Mouse (Mus musculus): ENCODE measurements around the gene Pecam1. TPM values are rescaled to one million over a fixed set of nuclear protein-coding genes. Genes with fewer than 3 reads are reported as not detected.
"Not testable (repeated sequence)": the region's sequence is repeated elsewhere in the genome, so short reads cannot be mapped to it uniquely, and the experiment has no call there.

The Pecam1 gene
- polyA plus RNA-seq (2012; rRNA removed): 62.5 and 77.5 TPM in 2 replicates

GRCm38 (mm10) chr11:106750121-106750751 is at the start of gene Pecam1:
Pecam1 (minus strand) TSS chr11:106750628.
- DNase-seq (ENCODE audit: low read depth): no peak

- no peak for DNase-seq (ENCODE audit: low read depth)
Measured at GRCm38 (mm10) chr11:106795679-106796078, 45.3 kb upstream of the Pecam1 start.

GRCm38 (mm10) chr11:106793846-106794245 is 43.4 kb upstream of the Pecam1 start:
- DNase-seq (ENCODE audit: low read depth): no peak

GRCm38 (mm10) chr11:106789649-106790048 is 39.2 kb upstream of the Pecam1 start:
- no peak for DNase-seq (ENCODE audit: low read depth)

- DNase-seq (ENCODE audit: low read depth): peak; percentile 89
Measured at GRCm38 (mm10) chr11:106788775-106789459, 38.5 kb upstream of the Pecam1 start, which contains the start of the genes Ddx5 and Cep95. Ddx5 (minus strand) TSS chr11:106789185. Cep95 (plus strand) TSS chr11:106789252.

GRCm38 (mm10) chr11:106788026-106788774 is 37.8 kb upstream of the Pecam1 start:
- DNase-seq (ENCODE audit: low read depth): no peak

GRCm38 (mm10) chr11:106787131-106788025 is 37.0 kb upstream of the Pecam1 start:
- DNase-seq (ENCODE audit: low read depth): no peak

GRCm38 (mm10) chr11:106785043-106785442 is 34.6 kb upstream of the Pecam1 start:
- no peak for DNase-seq (ENCODE audit: low read depth)

GRCm38 (mm10) chr11:106784476-106784875 is 34.0 kb upstream of the Pecam1 start:
- DNase-seq (ENCODE audit: low read depth): no peak

GRCm38 (mm10) chr11:106782841-106783764 is 32.7 kb upstream of the Pecam1 start:
- DNase-seq (ENCODE audit: low read depth): no peak

GRCm38 (mm10) chr11:106782271-106782670 is 31.8 kb upstream of the Pecam1 start:
- DNase-seq (ENCODE audit: low read depth): not testable (repeated sequence)

- DNase-seq (ENCODE audit: low read depth): no peak
Measured at GRCm38 (mm10) chr11:106780590-106781220, 30.3 kb upstream of the Pecam1 start.

GRCm38 (mm10) chr11:106780089-106780425 is 29.6 kb upstream of the Pecam1 start:
- no peak for DNase-seq (ENCODE audit: low read depth)

GRCm38 (mm10) chr11:106779388-106780088 is 29.1 kb upstream of the Pecam1 start, which contains the start of gene Polg2:
Polg2 (minus strand) TSS chr11:106779537.
- peak; percentile 56 for DNase-seq (ENCODE audit: low read depth)

GRCm38 (mm10) chr11:106778589-106779387 is 28.4 kb upstream of the Pecam1 start:
- no peak for DNase-seq (ENCODE audit: low read depth)

- no peak for DNase-seq (ENCODE audit: low read depth)
Measured at GRCm38 (mm10) chr11:106778132-106778531, 27.7 kb upstream of the Pecam1 start.

- DNase-seq (ENCODE audit: low read depth): no peak
Measured at GRCm38 (mm10) chr11:106777395-106777794, 27.0 kb upstream of the Pecam1 start.

GRCm38 (mm10) chr11:106776960-106777359 is 26.5 kb upstream of the Pecam1 start:
- no peak for DNase-seq (ENCODE audit: low read depth)
